Mouse (Mus musculus) urinary bladder, postnatal 10 days (tissue): ENCODE measurements around the gene Amigo1.

Experiments
- DNase-seq: peaks from one replicate; pipeline ENCODE4 v3.0.0; 2022; ENCODE audit warnings: low spot score

The Amigo1 gene

DNA sequence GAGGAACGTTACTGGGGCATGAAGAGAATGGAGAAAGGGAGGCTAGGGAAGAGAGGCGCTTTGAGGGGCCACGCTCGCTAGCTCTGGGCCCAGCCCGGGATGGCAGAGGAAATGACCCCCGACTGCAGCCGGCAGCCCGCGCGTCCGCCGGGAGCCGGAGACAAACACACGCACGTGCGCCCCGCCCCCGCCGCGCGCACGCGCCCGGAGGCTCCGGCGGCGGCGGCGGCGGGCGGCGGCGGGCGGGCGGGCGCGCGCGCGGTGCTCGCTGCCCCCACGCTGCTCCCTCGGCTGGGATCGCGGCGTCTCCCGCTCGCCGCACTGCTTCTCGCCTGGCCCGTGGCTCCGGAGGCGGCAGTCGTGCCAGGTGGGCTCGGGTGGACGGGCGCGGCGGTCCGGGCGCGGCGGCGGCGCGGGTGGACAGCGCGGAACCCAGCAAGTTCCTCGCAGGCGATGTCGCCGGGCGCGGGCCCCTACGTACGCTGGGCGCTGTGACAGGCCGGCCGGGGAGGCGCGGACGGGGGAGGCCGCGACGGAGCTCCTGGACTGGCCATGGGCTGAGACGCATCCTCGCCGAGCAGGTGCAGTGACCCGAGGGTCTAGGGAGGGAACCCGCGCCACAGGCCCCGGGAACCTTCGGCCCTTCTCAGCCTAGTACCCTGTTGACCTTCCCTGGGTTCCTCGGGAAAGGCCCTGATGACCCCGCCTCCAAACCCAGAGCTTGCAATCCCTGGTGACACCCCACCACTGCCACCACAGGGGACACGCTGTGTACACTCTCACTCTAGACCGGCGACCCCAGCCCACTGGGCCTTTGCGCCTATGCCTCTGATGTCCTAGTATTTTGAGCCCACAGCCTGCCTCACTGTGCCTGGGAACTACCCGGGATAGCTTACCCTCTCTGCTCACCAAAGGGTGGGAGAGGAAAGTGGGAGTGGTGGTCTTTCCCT, at the start of gene Amigo1:
Amigo1 (plus strand) TSS at position 238 of the 950 bp plus-strand sequence.
- no peak for DNase-seq

DNA sequence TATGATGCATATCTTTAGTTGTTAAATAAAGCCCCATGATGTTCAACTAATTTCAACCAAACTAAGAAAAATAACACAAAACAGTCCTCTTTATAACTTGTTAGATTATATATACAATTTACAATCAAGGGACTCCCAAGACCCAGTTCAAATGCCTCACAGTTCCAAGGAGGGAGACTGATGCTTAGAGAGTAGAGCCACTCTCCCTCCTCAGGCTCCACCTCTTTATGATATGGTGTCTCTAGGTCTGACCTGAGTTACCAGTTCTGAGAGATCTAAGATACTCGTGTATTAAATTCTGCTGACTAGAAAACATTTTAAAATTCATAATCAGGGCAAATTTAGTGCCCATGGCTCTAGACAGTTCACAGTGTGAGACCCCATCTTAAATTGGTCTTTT, 47.0 kb upstream of the Amigo1 start:
- no peak for DNase-seq

DNA sequence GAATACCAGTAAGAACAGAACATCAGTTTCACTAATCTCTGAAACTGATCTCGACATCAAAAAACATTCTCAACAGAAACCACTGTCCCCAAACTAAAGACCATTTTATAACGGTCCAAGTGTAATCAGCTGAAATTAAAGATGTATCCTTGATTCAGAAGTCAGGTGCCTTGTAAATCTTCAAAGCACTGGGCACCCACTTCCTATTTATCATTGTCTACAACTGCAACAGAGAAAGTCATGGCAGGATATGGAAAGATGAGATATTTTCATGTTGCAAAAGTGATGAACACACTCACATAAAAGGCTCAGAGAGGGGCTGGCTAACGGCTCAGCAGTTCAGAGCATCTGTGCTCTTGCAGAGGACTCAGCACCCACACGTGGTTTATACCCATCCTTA, 45.3 kb upstream of the Amigo1 start:
- DNase-seq, result no peak

DNA sequence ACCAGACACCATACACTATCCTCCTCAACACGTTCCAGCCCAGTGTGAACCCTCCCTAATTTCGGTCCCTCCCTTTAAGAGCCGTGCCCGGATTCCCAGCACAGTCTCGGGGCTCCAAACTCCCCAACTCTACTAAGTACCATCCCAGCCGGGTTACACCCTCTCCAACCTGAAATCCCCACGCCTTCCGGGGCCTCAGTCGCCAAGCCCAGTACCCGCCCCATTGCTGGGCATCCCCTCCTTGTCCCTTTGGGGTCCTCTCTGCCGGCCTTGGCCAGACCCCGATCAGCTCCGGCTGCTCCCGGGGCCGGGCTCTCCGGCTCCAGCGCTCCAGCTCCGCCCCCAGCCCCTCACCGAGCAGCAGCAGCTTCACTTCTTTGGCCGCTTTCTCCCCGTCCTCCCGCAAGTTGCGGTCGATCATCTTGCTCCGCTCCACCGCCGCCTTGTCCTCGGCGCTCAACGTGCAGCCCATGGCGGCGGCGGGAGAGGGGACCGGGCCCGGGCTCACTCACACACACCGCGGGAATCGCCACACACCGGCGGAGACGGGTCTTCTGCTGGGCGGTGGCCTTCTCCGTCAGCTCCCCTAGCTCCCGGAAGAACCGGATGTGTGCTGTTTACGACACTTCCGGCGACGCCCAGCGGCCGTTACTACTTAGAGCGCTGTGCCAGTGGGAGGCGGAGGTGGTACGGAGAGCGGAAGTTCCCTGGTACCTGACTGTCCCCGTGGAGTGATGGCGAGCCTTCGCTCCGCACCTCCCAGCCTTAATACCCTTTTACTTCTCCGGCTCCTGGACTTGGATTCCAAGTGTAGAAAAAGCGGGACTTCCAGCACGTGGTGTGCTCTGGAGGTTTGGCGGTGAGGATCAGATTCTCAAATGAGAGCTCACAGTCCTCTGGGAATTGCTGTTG, 40.3 kb upstream of the Amigo1 start, which contains the start of gene Gnai3:
Gnai3 (minus strand) TSS at position 613 of the 912 bp plus-strand sequence.
- peak; percentile 66 for DNase-seq

DNA sequence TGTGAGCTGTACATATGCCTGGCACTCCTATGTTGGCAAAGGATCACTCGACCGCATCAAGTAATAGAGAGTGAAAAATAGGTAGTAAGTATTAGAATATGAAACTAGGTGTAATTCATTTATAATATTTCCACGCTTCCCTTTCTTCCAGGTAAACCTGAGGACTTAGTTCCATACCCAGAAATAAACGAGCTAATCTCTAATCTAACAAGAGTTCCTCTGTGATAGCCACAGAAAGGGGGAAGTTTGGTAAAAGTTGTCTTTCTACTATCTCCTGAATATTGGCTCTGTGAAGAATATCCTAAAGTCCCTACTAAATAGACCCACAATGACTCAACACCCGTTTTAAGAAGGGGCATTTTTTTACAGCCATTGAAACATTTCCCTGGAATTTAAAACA, 39.5 kb upstream of the Amigo1 start:
- no peak for DNase-seq

DNA sequence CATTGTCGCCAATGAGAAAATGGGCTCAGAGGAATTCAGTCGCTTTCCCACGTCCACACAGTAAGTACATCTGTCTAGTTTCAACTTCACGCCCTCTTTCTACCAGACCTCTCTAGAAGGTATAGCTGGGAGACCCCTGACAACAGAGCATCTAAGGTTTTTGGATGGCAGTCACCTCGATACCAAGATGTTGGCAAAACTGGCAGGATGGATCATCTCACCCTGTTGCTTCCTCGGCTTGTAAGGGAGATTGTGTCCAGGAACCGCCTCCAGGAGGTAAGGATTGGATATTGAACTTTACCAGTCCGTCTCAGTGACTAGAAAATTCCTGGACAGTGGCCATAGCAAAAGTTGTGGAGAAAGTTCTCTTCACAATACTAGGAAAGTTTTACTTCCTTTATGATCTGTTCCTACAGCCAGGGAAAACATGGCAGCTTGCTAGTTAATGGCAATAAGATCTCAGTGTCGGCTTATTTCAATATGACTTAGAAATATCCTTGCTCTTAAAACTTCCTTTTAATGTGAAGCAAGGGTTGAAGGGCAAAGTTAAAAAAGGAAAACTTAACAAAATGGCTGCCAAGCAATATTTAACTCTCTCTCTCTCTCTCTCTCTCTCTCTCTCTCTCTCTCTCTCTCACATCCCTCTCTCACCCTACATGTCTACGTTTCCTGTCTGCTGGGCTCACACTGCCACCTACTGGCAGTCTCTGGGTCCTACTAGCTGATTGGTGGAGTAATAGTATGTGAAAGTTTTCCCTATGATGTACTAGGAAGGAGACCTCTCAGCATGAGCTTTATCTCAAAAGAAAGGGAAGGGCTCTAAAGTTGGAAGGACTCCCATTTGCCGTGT, 38.5 kb upstream of the Amigo1 start:
- DNase-seq, result peak; percentile 57

DNA sequence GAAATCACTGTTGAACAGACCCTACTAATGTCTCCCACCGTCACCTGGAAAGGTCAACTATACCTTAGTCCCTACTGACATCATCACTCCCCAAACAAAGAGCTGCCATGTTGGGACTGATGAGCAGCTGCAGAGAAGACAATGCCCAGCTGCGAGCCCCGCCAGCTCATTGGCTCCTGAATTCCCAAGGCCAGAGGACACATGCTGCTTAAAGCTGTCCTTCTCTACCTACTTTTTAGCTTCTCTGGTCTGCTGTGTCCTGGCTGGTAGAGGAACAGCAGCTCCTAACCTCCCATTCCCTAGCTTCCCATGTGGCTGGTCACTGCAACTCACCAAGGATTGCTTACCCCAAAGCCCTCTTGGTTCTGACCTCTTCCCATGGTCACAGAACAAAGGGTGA, 33.8 kb upstream of the Amigo1 start:
- DNase-seq, result no peak

DNA sequence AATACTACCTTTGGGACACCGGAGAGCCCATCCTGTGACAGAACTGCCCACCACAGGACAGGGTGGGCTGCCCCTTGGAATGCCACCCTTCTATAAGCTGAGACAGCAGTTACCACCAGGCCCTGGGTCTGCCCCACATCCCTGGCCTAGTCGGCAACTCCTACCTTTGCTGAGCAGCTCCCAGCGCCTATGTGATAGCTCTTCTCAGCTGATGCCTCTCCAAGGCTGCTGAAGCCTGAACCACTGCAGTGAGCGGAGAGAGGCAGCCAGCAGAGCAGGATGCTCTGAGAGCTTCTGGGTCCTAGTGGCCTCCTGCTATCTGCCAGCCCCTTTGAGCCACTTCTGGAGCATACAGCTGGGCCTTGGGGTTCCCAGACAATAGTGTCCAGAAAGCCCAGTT, 31.5 kb upstream of the Amigo1 start, which contains the start of gene Gpr61:
Gpr61 (minus strand) TSS at position 227 of the 400 bp plus-strand sequence.
- DNase-seq, result no peak

DNA sequence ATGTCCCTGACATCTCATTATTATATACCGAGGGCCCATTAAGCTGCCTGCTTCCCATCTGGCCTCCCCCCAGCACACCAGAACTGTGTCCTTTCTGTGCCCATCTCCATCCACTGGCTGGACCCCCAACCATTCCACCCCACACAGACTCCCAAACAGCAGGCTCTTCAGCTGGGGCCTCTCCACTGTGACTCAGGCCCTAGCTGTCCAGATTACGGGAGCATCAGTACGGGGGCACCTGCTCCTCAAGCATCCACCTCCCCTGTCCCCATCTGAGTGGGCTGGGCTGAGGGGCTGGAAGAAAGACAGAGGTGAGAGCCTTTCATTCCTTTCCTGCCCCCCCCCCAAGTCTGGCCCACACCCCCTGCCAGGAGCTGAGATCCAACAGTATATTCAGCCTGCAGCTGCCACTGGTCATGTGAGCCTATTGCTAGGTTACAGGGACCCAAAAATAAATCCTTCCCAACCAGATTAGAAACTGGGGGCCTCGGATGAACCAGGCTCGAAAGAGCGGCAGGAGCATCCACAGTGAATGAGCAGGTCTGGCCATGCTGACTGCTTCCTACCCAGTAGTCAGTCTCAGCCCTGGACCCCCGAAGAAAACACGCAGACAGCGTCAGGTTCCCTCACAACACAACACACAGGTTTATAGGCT, 27.6 kb upstream of the Amigo1 start:
- no peak for DNase-seq

DNA sequence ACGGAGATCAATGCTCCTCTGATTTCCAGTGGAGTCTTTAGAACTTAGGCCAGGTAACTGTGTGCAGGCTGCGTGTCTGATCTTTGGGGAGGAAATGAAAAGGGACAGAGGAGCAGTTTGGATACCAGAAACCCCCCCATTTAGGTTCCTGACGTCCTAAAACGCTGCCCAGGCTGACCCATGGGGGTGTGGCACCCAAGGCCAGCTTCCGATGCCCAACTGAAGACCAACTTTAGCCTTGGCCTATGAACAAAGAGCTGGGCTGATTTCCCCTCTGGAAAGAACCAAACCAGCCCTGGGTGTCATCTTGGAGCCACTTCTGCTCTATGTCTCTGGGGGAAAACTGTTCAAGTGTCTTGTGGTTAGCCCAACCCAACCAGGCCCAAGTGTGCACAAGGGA, 22.0 kb upstream of the Amigo1 start:
- no peak for DNase-seq

DNA sequence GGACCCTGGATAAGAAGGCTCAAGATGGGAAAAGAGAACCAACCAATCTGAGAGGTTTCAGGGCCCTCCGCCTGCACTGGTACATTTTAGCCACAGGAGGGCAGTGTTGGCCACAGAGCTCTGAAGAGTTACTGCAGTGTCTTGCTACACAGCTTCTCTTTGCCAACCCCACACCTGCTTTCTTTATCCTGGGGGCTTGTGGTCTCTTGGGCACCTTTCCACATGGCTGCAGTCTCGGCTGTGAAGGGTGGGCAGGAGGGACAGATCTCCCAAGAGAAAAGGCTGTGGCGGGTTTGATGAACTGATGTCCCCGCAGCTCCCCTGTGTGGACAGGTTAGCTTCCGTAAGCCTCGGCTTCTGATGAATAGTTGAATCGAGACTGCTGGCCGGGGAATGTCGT, 21.3 kb upstream of the Amigo1 start:
- no peak for DNase-seq

DNA sequence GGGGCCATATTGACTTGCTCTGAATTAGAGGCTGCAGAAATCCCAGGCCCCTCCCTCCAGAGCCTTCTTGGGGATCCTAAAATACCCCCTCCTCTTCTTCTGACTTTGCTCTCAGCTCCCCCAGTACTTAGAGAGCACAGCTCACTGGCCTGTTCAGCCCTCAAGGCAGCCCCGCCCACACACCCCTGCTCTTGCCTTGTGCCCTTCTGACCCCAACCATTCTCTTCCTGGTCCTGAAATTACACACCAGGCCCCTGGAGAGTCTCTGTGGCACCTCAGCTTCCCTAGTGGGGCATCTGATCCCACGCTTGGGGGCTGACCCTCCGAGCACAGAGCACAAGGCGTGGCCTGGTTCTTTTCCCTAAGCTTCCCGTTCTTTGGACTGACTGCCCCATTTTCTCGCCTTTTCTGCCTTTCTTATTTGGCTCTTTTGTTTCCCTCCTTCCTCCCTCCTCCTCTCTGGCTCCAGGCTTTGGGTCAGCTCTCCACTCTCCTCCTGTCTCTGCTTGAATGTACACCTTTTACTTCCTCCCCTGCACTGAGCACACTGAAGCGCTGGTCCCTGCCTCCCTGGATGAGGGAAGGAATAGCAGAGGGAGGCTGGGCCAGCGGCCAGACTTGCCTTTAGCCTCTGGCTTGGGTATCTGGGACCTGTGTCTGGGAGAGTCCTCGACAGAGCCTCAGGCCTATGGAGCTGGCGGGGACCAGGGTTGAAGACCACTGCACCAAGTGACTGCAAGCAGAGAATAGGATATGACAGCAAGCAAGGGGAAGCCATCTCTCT, 20.4 kb upstream of the Amigo1 start:
- DNase-seq, result no peak

DNA sequence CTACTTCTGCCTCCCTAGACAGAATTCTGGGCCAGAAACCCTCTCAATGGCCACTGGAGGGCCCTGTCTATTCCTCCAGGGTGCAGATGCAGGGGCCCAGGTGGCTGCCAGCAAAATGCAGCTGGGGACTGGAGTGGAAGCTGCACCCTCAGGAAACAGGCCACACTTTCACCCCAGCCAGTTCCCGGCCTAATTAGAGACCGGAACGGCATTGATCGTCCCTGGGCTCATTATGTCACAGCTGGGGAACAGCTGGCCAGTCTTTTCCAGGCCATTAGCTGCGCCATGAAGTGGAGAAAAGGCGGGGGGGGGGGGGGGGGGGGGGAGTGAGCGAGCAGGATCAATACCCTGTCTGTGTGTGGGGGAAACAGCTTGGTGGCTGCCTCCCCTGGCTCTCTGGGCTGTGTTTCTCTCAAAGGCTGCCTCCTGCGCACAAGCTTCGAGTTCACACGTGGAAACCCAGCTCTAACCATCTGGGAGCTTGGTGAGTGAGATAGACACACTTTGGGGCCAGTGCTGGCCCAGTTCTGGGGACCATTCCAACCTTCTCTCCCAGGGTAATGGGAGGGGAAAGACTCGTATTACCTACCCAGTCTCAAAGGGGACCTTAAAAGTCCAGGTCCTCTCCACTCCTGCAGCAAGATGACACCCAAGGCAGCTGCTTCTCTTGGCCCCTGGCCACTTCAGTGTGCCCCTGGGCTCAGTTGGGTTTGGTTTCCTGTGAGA, 19.5 kb upstream of the Amigo1 start:
- DNase-seq, result no peak

DNA sequence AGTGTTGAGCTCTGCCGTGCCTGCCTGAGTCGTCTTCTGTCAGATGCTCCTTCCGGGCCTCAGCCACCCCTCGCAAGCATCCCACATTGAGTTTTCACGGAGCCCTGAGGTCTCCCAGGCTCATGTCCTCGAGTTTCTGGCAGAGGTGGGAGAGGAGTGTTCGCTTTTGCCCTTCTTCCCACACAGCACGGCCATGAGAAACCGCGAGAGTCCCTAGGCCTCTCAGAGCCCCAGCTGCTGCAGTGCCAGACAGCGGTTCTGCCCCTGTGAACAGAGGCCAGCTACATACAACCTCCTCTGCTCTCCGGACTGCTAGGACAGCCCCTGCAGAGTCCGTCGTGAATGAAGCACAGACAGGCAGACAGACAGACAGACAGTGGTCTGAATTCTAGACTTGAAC, 18.6 kb upstream of the Amigo1 start:
- DNase-seq, result no peak

DNA sequence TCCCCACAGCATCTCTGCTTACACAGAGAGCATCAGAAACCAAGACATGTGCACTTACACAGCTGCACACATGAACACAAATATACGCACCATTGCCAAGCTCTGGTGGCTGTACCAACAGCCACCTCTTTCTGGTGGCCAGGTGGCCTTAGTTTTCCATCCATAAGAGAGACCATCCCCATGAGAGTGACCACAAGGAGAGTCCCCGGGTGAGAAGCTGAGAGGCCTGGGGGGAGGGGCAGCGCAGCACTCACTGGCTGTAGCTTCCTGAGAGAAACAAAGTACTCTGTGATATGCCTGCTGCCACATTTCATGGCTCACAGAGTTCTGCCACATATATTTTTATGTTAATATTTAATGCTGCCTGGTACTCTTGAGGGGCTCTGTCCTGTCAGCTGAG, 16.9 kb upstream of the Amigo1 start:
- DNase-seq, result no peak

DNA sequence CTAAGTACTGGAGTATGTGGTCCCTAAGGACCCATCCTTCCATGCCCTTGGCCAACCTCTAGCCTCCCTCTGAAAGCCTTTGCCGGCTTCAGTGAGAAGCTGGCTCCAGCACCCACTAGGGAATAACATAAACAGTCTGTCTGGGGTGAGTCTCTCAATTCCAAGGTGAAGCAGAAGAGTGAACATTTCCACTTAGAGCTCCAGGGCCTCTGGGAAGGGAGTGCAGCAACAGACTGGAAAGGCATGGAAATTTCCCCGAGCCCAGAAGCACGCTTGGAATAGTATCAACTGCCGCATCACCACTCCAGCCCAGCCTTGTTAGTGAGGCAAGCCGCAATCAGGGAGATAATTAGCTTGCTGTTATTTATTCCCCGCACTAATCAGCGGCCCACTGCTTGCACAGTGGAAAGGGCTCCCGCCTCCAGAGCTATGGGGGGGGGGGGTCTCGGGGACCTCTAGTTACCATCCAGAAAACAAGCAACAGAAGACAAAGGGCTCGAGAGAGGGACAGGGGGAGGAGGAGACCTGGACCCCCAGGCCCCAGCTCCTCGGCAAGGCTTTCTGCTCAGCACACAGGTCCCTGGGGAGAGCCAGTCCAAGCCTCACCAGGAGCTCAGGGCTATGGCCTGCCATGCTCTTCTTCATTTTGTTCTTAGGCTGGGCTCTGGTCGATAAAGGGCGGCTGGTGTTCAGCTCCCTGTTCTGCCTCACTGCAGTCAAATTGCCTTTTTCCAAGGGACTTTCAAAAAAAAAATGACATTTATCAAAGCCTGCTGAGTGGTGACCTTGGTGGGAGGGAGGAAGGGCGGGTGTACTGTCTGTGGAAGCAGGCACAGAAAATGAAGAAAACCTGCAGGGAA, 11.2 kb upstream of the Amigo1 start:
- no peak for DNase-seq

DNA sequence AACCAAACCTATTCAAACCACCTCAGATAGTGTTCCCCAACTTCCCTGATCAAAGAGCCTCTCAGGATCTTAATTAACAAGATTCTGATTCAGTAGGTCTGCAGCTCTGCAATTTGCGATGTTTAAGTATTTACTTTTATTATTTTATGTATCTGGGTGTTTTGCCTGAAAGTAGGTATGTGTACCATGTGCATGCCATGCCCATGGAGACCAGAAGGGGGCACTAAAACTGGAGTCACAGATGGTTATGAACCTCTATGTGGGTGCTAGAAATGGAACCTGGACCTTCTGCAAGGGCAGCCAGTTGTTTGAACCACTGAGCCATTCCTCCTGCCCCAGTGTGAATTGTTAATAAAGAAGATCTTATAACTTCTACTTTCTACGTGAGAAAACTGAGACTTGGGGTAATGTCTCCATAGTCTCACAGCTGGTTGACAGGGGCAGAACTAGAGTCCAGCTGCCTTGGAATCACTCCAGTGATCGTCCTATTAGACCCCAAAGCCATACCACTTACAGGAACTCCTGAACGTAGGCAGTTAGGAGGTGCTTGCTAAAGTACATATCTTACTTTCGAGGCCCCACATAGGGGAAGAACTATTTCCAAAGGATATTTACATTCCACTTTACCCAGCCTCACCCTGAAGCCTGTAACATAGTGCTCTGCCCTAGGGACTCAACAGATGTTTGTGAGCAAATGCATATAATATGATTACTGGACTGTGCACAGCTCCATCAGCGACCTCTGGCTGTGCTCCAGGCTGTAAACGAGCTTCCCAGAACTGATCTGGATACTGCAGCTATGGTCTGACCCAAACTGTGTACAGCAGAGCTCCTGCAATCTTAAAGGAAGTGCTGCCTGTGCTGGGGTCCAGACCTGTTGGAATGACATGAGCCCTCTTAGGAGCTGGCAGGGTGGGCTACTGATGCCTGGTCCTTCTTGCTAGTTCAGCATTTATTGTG, 7.1 kb upstream of the Amigo1 start:
- DNase-seq, result no peak

DNA sequence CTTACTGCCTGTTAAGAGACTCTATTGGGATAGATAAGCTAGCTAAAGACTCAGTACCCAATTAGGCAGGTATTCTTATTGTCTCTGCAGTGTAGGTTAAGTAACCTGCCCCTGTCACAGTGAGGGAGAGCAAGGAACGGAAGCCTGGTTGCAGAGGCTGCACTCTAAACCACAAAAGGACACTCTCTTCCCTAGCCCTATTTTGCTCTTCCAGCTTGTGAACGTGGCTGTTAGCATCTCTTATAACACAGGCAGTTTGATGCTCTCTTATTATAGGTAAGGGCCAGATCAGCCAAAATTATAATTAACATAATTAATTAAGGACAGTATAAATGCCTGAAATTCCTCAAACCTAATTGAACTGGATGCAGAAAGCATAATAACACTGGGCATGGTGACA, 5.6 kb upstream of the Amigo1 start:
- no peak for DNase-seq
